Mouse (Mus musculus): ENCODE results near the gene Eef1a2. TPM values are rescaled to one million over a fixed set of nuclear protein-coding genes. Genes with fewer than 3 reads are reported as not detected.
A peak's percentile ranks its signal among the peaks of the same experiment; 100 is the strongest.

Gene Eef1a2
- polyA plus RNA-seq, 1 experiment from 2014 or later, result not detected

DNA sequence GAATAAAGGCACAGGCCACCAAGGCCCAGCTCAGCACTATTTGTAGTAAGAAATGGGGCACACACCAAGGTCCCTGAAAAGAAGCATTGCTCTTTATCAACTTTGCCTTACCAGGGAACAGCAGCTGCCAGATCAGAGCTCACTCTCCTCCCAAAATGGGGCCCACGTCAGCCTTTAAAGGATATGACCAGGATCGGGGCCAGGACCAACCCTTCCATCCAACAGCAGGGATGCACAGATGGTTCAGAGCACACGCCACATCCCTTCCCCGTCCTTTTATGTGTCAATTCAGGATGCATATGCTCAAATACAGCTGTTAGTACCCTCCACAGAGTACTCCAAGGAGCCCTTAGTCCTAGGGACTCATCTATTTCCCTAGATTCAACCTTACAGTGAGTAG lies 26.6 kb downstream of the Eef1a2 start:
- Histone ChIP-seq H3K4me3 (replicated peaks) (no peak overlapping the region), H3K27ac (replicated peaks) (no peak overlapping the region), H3K36me3 (replicated peaks) (no peaks in the 10 kb centered on the region), H3K27me3 (peaks cover 44% of the 10 kb centered on the region), H3K4me1 (replicated peaks) (no peaks in the 10 kb centered on the region), H3K9ac (no peak overlapping the region), H3K9me3 (replicated peaks) (no peaks in the 10 kb centered on the region), H3K4me2 (no peak overlapping the region)
- no peak for ATAC-seq (ENCODE audit: insufficient read depth)
- 51% methylated on average over 4 of the region's 4 CpGs for WGBS (ENCODE audit: insufficient replicate concordance)

DNA sequence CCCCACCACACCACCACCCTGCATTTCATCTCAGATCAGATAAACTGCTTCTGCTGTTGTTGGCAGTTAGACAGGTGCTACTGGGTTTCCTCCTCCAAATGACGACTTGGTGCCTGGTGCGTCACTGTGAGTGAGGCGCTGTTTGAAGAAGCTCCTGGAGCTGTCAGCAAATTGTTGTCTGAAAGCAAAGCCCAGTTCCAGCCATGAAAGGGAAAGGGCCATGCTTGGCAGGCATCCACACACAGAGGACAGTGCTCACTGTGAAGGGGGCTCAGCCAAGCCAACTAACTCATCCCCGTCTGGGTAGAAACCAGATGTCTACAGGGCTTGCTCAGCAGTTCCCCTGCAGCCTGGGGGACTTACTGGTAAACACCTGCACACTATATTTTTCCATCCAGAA lies 27.9 kb downstream of the Eef1a2 start:
- WGBS (ENCODE audit: insufficient replicate concordance), result 61% methylated on average over 4 of the region's 4 CpGs
- H3K4me3 ChIP-seq (replicated peaks), result no peak overlapping the region
- no peak overlapping the region for H3K27ac ChIP-seq (replicated peaks)
- peaks cover 31% of the 10 kb centered on the region for H3K27me3 ChIP-seq
- no peaks in the 10 kb centered on the region for H3K4me1 ChIP-seq (replicated peaks)
- no peaks in the 10 kb centered on the region for H3K9me3 ChIP-seq (replicated peaks)
- no peak overlapping the region for H3K9ac ChIP-seq
- no peak overlapping the region for H3K4me2 ChIP-seq
- ATAC-seq (ENCODE audit: insufficient read depth), result no peak
- H3K36me3 ChIP-seq (replicated peaks), result no peaks in the 10 kb centered on the region

DNA sequence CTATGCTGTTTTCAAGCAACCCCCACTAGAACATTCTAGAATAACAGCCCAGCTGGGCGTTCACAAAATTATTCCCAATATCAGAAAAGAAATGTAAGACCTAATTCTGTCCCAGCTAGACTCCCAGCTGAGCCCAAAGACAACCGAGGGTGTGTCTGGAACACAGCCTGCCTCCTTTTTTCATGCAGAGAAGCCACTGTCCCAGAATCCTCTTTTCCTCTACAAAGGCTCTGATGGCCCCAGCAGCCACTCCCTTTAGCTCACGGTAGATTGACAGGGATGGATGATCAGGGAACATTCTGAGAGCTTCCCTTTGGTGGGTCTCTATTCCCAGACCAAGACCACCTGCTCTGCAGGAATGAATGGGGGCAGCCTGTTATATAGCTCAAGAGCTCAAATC lies 29.0 kb downstream of the Eef1a2 start:
- 24% methylated on average over 3 of the region's 3 CpGs for WGBS (ENCODE audit: insufficient replicate concordance)

DNA sequence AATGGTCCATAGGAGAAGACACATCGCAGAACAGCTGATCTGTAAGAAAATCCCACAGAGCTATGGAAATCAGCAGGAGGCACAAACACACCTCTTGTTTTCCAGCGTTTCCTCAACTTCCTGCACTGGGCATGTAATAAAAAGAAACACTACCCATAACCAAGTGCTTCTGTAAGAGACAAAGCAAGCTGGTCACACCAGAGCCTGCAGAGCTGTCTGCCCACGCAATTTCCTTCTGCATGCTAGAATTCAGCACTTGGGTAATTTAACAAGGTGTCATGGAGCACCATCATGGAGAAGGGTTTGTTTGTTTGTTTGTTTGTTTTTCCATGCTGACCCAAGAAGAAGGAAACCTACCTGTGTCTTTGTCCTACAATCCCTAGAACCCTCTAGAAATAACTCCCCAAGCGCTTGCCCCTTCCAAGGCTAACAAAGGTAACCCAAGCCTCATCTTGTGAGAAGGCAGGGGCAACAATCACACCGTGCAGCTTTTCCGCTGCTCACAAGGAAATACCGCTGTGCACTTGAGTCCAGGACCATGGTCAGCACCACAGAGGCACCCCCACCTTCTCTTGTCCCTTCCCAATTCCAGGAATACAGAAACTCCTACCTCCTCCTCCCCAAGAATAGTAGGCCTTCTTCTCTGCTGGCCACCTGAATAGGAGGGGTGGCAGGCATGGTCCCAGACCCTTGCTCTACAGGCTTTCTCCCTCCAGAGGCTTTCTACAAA lies 30.9 kb downstream of the Eef1a2 start:
- WGBS (ENCODE audit: insufficient replicate concordance), result 37% methylated on average over 7 of the region's 7 CpGs
- Histone ChIP-seq H3K4me2 (no peak overlapping the region), H3K9me3 (replicated peaks) (no peaks in the 10 kb centered on the region), H3K36me3 (replicated peaks) (no peaks in the 10 kb centered on the region), H3K27me3 (peaks cover 16% of the 10 kb centered on the region), H3K4me3 (replicated peaks) (no peak overlapping the region), H3K4me1 (replicated peaks) (no peaks in the 10 kb centered on the region), H3K27ac (replicated peaks) (no peak overlapping the region), H3K9ac (no peak overlapping the region)
- no peak for ATAC-seq (ENCODE audit: insufficient read depth)

More for the DNA sequence above, 29.0 kb downstream of the Eef1a2 start:
- Histone ChIP-seq H3K4me3 (replicated peaks) (no peak overlapping the region), H3K9ac (no peak overlapping the region), H3K4me1 (replicated peaks) (no peaks in the 10 kb centered on the region), H3K36me3 (replicated peaks) (no peaks in the 10 kb centered on the region), H3K27me3 (peaks cover 19% of the 10 kb centered on the region), H3K9me3 (replicated peaks) (no peaks in the 10 kb centered on the region), H3K27ac (replicated peaks) (no peak overlapping the region), H3K4me2 (no peak overlapping the region)
- no peak for ATAC-seq (ENCODE audit: insufficient read depth)

DNA sequence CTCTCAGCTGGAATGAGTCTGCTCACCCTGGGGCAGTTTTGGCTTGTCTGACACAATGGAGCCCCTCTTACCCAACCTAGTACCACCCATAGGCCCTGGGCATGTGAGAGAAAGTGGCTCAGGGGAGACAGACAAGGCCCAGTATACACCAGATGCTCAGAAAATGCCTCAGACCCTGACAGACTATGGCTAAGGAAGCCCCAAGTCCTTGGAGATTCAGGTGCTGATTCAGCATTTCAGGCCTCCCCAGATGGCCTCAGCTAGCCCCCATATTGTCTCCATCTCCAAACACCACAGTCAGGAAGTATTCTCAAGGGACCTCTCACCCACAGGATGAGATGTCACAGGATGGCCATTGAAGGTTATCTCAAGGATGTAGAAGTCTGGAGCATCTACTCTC lies 34.2 kb downstream of the Eef1a2 start:
- ATAC-seq (ENCODE audit: insufficient read depth), result no peak

DNA sequence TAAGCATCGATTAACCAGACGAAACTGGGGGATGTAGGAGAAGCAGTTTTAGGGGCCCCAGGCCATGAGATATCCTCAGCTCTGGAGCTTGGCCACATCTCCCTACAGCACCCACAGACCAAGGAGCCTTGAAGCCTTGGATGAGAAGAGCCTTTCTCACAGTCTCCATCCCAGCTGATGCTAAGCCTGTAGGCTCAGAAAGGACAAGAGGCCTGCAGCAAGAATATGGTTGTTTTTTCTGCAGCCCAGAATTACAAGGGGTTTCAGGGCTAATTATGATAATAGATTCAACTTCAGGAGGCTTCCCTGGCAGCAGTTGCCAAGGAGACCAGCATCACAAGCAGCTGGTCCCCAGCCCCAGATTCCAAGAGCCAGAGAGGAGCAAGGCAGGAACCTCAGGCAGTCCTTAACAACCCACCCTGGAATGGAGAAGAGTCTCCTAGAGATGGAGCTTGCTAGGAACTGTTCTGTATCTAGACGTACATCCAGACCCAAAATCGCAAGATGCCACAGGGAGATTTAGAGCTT lies 35.8 kb downstream of the Eef1a2 start:
- Histone ChIP-seq H3K4me1 (replicated peaks) (peaks cover 9% of the 10 kb centered on the region), H3K4me2 (no peak overlapping the region), H3K9ac (no peak overlapping the region), H3K36me3 (replicated peaks) (no peaks in the 10 kb centered on the region), H3K4me3 (replicated peaks) (no peak overlapping the region), H3K9me3 (replicated peaks) (no peaks in the 10 kb centered on the region), H3K27me3 (peaks cover 25% of the 10 kb centered on the region), H3K27ac (replicated peaks) (no peak overlapping the region)
- no peak for ATAC-seq (ENCODE audit: insufficient read depth)
- 62% methylated on average over 4 of the region's 4 CpGs for WGBS (ENCODE audit: insufficient replicate concordance)

More for the DNA sequence above, 34.2 kb downstream of the Eef1a2 start:
- H3K27me3 ChIP-seq, result peaks cover 29% of the 10 kb centered on the region
- H3K4me1 ChIP-seq (replicated peaks), result no peaks in the 10 kb centered on the region
- H3K36me3 ChIP-seq (replicated peaks), result no peaks in the 10 kb centered on the region
- H3K4me3 ChIP-seq (replicated peaks), result no peak overlapping the region
- H3K4me2 ChIP-seq, result no peak overlapping the region
- no peak overlapping the region for H3K27ac ChIP-seq (replicated peaks)
- H3K9ac ChIP-seq, result no peak overlapping the region
- no peaks in the 10 kb centered on the region for H3K9me3 ChIP-seq (replicated peaks)

DNA sequence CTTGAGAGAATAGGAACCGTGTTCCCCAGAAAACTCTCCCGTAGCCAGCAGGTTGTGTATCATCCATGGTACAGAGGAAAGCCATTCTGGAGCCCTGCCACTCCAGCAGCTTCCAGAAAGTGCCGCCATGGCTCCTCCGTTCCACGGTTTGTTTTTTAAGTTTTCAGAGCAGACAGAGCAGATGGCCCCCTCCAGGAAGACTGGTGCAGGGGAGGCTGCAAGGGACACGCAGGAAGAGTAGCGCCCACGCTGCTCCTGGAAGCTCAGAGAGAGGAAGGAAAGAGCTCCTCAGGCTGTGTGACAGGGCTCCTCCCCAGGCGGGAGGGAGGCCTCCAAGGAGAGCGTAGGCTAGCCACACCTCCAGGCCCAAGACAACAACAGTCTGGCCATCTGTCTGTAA lies 36.9 kb downstream of the Eef1a2 start:
- 21% methylated on average over 10 of the region's 10 CpGs for WGBS (ENCODE audit: insufficient replicate concordance)
- Histone ChIP-seq H3K9me3 (replicated peaks) (no peaks in the 10 kb centered on the region), H3K27me3 (peaks cover 25% of the 10 kb centered on the region), H3K9ac (no peak overlapping the region), H3K36me3 (replicated peaks) (no peaks in the 10 kb centered on the region), H3K4me1 (replicated peaks) (peaks cover 11% of the 10 kb centered on the region), H3K4me3 (replicated peaks) (no peak overlapping the region), H3K4me2 (no peak overlapping the region), H3K27ac (replicated peaks) (no peak overlapping the region)
- no peak for ATAC-seq (ENCODE audit: insufficient read depth)

DNA sequence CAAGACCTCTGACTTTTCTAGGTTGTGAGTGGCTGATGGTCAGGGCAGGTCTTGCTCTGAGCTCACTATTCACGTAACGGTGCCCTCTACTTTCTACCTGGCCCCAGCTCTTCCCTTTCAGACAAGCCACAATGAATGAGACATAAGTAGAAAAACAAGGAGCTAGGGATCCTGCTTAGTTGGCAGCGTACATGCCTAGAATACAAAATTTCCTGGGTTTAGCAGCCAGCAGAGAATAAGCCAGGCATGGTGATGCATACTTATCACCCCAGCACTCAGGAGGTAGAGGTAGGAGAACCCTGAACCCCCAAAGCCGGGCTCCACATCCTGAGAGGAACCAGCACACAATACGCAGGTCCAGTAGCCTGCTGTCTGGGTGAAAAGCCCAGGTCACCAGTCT lies 40.4 kb downstream of the Eef1a2 start:
- ATAC-seq (ENCODE audit: insufficient read depth), result no peak
- WGBS (ENCODE audit: insufficient replicate concordance), result 65% methylated on average over 5 of the region's 5 CpGs
- no peak overlapping the region for H3K9ac ChIP-seq

DNA sequence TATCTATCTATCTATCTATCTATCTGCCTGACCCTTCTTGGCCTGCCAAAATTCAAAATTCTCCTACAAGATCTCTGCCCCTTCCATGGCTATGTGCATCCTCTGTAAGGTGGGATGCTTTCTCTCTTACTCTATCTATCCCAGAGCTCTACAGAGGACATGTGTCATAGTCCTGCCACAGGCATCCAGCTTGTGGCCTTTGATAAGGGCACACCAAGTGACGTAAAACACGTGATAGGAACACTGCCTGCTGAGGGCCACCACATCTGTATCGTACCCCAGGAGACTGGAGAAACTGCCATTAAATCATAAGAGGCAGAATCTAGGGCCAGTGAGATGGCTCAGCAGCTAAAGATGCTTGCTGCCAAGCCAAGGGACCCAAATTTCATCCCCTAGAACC lies 41.4 kb downstream of the Eef1a2 start:
- H3K27me3 ChIP-seq, result peaks cover 13% of the 10 kb centered on the region
- WGBS (ENCODE audit: insufficient replicate concordance), result 31% methylated on average over 3 of the region's 3 CpGs

More for the DNA sequence above, 40.4 kb downstream of the Eef1a2 start:
- H3K4me1 ChIP-seq (replicated peaks), result peaks cover 18% of the 10 kb centered on the region
- H3K36me3 ChIP-seq (replicated peaks), result no peaks in the 10 kb centered on the region
- H3K27ac ChIP-seq (replicated peaks), result no peak overlapping the region
- H3K27me3 ChIP-seq, result peaks cover 19% of the 10 kb centered on the region
- H3K4me2 ChIP-seq, result no peak overlapping the region
- H3K4me3 ChIP-seq (replicated peaks), result no peak overlapping the region
- H3K9me3 ChIP-seq (replicated peaks), result no peaks in the 10 kb centered on the region

DNA sequence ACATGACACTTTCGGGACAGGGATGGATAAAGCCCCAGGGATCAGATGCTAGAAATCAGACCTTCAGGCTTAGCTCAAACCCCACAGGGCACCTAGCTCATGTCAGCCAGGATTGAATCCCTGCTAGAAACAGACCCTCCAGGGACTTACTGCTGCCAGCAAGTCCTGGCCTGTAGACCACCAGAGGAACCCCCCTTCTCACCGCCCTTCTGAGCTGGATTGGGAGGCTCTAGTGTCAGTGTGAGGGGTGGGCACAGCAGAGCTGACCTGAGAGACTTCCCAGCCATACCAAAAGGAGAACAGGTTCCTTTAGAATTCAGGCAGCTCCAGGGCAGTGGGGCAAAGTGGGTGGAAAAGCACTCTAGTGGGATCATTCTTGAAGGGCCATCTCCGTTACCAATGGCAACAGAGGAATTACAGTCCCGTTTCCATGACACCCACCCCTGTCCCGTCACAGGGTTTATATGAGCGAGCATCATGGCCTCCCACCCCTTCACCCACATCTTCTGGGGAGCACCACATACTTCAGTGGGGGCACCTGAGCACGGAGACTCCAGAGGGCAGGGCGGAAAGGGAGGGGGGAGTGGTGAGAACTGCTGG lies 43.0 kb downstream of the Eef1a2 start:
- Histone ChIP-seq H3K9ac (no peak overlapping the region), H3K4me3 (replicated peaks) (no peak overlapping the region), H3K27ac (replicated peaks) (no peak overlapping the region), H3K4me1 (replicated peaks) (peaks cover 18% of the 10 kb centered on the region), H3K36me3 (replicated peaks) (no peaks in the 10 kb centered on the region), H3K27me3 (0 out of 2 replicates have a peak, but pooled peaks cover 3% of the 10 kb centered on the region), H3K4me2 (no peak overlapping the region), H3K9me3 (replicated peaks) (no peaks in the 10 kb centered on the region)
- 70% methylated on average over 8 of the region's 8 CpGs for WGBS (ENCODE audit: insufficient replicate concordance)
- ATAC-seq (ENCODE audit: insufficient read depth), result no peak

More for the DNA sequence above, 41.4 kb downstream of the Eef1a2 start:
- Histone ChIP-seq H3K4me3 (replicated peaks) (no peak overlapping the region), H3K9ac (no peak overlapping the region), H3K9me3 (replicated peaks) (no peaks in the 10 kb centered on the region), H3K27ac (replicated peaks) (no peak overlapping the region), H3K4me1 (replicated peaks) (peaks cover 18% of the 10 kb centered on the region), H3K36me3 (replicated peaks) (no peaks in the 10 kb centered on the region), H3K4me2 (0 out of 2 replicates have a peak overlapping the region, but pooled peaks have one; percentile 27)
- peak; percentile 86 for ATAC-seq (ENCODE audit: insufficient read depth)

DNA sequence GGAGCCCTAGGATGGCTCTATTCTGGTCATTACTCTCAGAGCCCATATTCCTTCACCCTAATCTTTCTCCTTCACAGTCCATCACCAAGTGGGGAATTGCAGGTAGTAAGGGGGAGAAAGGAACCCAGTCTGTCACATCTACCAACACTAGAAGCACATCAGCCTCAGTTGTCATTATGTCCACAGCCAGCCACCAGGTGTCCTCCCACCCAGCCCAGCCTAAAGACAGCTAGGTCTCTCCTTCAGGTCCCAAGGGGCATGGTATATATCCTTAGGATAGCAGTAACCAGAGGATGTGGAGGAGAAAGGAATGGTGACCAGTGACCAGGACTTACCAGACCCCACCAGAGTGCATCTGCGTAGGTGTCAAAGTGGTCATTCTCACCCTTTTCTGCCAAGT lies 45.1 kb downstream of the Eef1a2 start:
- 85% methylated on average over 1 of the region's 1 CpGs for WGBS (ENCODE audit: insufficient replicate concordance)
- Histone ChIP-seq H3K4me2 (no peak overlapping the region), H3K36me3 (replicated peaks) (no peaks in the 10 kb centered on the region), H3K27me3 (no peaks in the 10 kb centered on the region; the same call in 1 of the 2 replicates), H3K4me3 (replicated peaks) (no peak overlapping the region), H3K9ac (no peak overlapping the region), H3K9me3 (replicated peaks) (no peaks in the 10 kb centered on the region), H3K27ac (replicated peaks) (no peak overlapping the region), H3K4me1 (replicated peaks) (peaks cover 16% of the 10 kb centered on the region)
- no peak for ATAC-seq (ENCODE audit: insufficient read depth)

Measured in liver, embryonic 15.5 days (tissue).